Mouse (Mus musculus): Measurements from ENCODE around the gene Sertm1. TPM values are rescaled to one million over a fixed set of nuclear protein-coding genes. Genes with fewer than 3 reads are reported as not detected.

The Sertm1 gene
- polyA plus RNA-seq, 1 experiment from 2014 or later, result 0.13 TPM

Other genes with a start within 250 kb of the Sertm1 start
- gene Supt20, start 223.1 kb downstream of the Sertm1 start, polyA plus RNA-seq (2016; fragmentation: Nextera tagmentation; extraction: Ambion mirVana), result 77.3 and 91.8 TPM in 2 replicates
- gene Gm21958, start 201.5 kb downstream of the Sertm1 start, polyA plus RNA-seq (2016; fragmentation: Nextera tagmentation; extraction: Ambion mirVana), result 0.63 TPM in 1 of 2 replicates, not detected in the other
- gene Exosc8, start 180.5 kb downstream of the Sertm1 start, polyA plus RNA-seq (2016; fragmentation: Nextera tagmentation; extraction: Ambion mirVana), result 120 and 156 TPM in 2 replicates
- gene Alg5, start 180.3 kb downstream of the Sertm1 start, polyA plus RNA-seq (2016; fragmentation: Nextera tagmentation; extraction: Ambion mirVana), result 39.5 and 49.1 TPM in 2 replicates
- gene Smad9, start 160.3 kb downstream of the Sertm1 start, polyA plus RNA-seq (2016; fragmentation: Nextera tagmentation; extraction: Ambion mirVana), result 1.2 and 1.9 TPM in 2 replicates
- 25.4 and 43.6 TPM in 2 replicates for gene Rfxap, start 108.1 kb downstream of the Sertm1 start, polyA plus RNA-seq (2016; fragmentation: Nextera tagmentation; extraction: Ambion mirVana)
- gene Ccna1, start 139.6 kb upstream of the Sertm1 start, polyA plus RNA-seq (2016; fragmentation: Nextera tagmentation; extraction: Ambion mirVana), result 0.65 and 1.2 TPM in 2 replicates
- 54.8 and 54.9 TPM in 2 replicates for gene Spg20, start 196.2 kb upstream of the Sertm1 start, polyA plus RNA-seq (2016; fragmentation: Nextera tagmentation; extraction: Ambion mirVana)
- 0.14 TPM in 1 of 2 replicates, not detected in the other for gene Ccdc169, start 221.5 kb upstream of the Sertm1 start, polyA plus RNA-seq (2016; fragmentation: Nextera tagmentation; extraction: Ambion mirVana)